Mouse (Mus musculus): Measurements from ENCODE around the gene Rag1. TPM values are rescaled to one million over a fixed set of nuclear protein-coding genes. Genes with fewer than 3 reads are reported as not detected.

The Rag1 gene
- polyA plus RNA-seq (2012; rRNA removed): 0.02 TPM in 1 of 2 replicates, not detected in the other

GRCm38 (mm10) chr2:101649114-101649671 lies at the start of gene Rag1, which contains the start of gene B230118H07Rik:
Rag1 (minus strand) TSS chr2:101649501.
B230118H07Rik (minus strand) TSS chr2:101649532.

DNA sequence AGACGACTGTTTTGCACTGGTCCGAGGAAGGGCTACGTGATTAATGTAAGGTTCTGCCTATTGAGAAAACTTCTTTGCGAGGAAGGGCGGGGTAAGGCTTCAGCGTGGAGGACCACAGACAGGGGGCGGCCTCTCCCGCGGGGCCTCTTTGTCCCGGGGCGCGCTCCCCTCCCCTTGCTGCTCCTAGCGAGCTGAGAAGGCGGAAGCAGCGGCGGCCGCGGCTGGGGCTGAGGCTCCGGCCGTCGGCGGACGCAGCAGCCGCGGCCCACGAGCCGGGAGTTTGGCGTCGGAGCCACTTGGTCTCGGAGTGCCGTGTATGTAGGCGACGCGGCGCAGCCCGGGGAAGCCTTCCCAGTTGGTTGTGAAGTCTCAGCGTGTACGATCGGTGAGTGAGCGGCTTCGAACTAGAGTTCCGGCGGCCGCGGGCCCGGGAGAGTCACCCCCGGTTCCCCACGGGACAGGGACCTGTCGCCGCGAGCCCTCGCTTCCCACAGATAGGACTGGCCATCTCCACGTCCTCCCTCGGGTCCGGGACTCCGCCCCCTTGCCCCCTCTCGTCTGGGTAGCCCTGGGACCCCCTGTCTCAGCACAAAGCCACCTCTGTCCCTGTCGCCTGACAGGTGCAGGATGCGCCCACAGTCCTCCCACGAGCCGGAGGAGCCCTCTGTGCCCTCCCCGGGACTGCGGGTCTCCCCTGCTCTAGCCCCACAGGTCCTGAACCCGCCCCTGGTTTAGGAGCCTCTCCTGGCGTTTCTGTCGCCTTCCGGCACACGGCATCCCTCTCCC lies 29.1 kb upstream of the Rag1 start, which contains the start of gene Traf6:
Gene Traf6 (plus strand): TSS at position 194 of the 786 bp plus-strand sequence.

DNA sequence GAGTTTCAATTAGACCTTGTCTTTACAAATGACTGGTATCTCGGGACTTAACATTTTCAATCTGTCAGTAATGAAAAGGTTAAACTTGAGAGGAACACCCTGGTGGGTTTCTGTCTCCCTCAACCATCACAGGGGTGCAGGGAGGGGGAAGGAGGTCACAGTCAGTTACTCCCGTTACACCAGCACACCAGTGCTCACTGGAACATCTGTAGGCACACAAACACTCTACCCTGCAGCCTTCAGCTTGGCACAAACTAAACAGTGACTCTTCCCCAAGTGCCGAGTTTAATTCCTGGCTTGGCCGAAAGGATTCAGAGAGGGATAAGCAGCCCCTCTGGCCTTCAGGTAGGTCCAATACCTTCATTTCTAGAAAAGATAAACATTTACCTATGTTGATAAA lies 24.8 kb downstream of the Rag1 start, which contains the start of gene Rag2:
Gene Rag2 (plus strand): TSS at position 193 of the 400 bp plus-strand sequence.

Other genes starting within 250 kb of the Rag1 start
- not detected in 2 replicates for gene Rag2, start 24.8 kb downstream of the Rag1 start, polyA plus RNA-seq (2012; rRNA removed)
- 1.8 and 3.4 TPM in 2 replicates for gene B230118H07Rik, start within 50 bp of the Rag1 start, polyA plus RNA-seq (2012; rRNA removed)
- 10.8 and 12.5 TPM in 2 replicates for gene Traf6, start 28.9 kb upstream of the Rag1 start, polyA plus RNA-seq (2012; rRNA removed)
- gene Prr5l, start 233.5 kb upstream of the Rag1 start, polyA plus RNA-seq (2012; rRNA removed): 8.8 and 9.1 TPM in 2 replicates
- 31.7 and 39.3 TPM in 2 replicates for gene Commd9, start 236.7 kb upstream of the Rag1 start, polyA plus RNA-seq (2012; rRNA removed)